Mouse (Mus musculus): Measurements from ENCODE around the gene Prss16. TPM values are rescaled to one million over a fixed set of nuclear protein-coding genes. Genes with fewer than 3 reads are reported as not detected.

Gene Prss16
- polyA plus RNA-seq, 1 experiment from 2014 or later, result 0.26 TPM

DNA sequence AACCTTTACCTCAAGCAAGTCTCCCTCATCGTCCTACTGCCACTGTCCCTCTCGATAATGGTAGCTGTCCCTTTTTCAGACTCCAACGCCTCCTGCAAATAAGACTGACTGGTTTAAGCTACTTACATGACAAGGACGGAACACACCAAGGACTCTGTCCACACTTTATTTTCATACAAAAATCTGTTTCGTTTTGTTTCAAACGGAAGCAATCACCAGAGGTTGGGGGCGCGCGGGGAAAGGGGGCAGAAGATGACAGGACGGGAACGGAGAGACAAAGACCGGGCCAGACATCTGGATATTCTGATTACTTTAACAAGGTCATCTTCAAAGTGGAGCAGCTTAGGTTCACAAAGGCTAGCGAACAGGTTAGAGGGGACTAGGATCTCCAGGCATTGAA lies 4.2 kb upstream of the Prss16 start:
- peaks cover 12% of the 10 kb centered on the region for H3K4me1 ChIP-seq
- 19% methylated on average over 13 of the region's 13 CpGs for WGBS
- peaks cover 85% of the 10 kb centered on the region for H3K27me3 ChIP-seq (ENCODE audit: poor library complexity, severe bottlenecking)
- no peaks in the 10 kb centered on the region for H3K36me3 ChIP-seq (replicated peaks)
- H3K4me3 ChIP-seq, result peak overlapping the region; percentile 36
- H3K9me3 ChIP-seq, result peaks cover 4% of the 10 kb centered on the region; the same call in 1 of the 2 replicates
- H3K27ac ChIP-seq, result no peak overlapping the region
- DNase-seq (ENCODE audit: extremely low spot score, low spot score), result peak; percentile 41

DNA sequence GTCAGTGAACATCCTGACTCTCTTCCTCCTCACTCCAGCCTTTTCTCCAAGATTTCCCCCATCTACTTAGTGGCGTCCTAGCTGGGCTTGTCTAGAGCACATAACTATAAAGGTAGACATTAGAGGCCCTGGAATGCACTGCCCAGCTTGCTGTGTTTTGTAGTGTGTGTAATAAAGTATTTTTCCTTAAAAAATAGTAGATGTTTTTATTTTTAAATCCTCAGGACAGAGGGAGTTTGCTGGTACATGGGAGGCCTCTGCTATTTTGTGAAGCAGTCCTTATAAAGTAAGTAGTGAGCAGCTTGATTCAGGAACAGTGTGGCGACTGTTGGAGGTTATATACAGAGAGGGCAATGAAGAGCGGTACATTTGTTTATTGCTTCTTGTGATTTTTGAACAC lies 835 bp downstream of the Prss16 start:
- Histone ChIP-seq H3K36me3 (replicated peaks) (no peaks in the 10 kb centered on the region), H3K27me3 (ENCODE audit: poor library complexity, severe bottlenecking) (peaks cover 100% of the 10 kb centered on the region), H3K9me3 (no peaks in the 10 kb centered on the region), H3K27ac (no peak overlapping the region), H3K4me3 (no peak overlapping the region), H3K4me1 (peaks cover 22% of the 10 kb centered on the region)
- 76% methylated on average over 3 of the region's 3 CpGs for WGBS
- DNase-seq (ENCODE audit: extremely low spot score, low spot score), result no peak

DNA sequence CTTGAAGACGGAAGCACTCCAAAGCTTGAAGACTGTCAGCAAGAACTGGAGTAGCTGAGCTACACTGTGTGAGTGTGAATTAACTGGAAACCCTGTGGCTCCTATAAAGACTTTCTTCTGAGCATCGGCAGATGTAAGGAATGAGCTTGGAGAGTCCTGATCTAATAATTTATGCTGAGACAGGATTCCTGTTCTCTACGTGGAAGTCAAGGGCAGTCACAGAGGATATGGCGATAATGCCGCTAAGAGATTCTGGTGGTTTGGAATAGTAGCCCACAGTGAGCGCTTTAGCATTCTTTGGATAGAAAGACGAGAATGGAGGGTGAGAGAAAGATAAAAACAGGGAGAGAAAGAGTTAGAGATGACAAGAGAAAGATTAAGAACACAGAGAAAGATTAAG lies 1.7 kb downstream of the Prss16 start:
- Histone ChIP-seq H3K9me3 (no peaks in the 10 kb centered on the region), H3K4me3 (no peak overlapping the region), H3K27me3 (ENCODE audit: poor library complexity, severe bottlenecking) (peaks cover 100% of the 10 kb centered on the region), H3K4me1 (peaks cover 21% of the 10 kb centered on the region), H3K36me3 (replicated peaks) (no peaks in the 10 kb centered on the region), H3K27ac (no peak overlapping the region)
- DNase-seq (ENCODE audit: extremely low spot score, low spot score), result no peak
- 54% methylated on average over 7 of the region's 7 CpGs for WGBS

DNA sequence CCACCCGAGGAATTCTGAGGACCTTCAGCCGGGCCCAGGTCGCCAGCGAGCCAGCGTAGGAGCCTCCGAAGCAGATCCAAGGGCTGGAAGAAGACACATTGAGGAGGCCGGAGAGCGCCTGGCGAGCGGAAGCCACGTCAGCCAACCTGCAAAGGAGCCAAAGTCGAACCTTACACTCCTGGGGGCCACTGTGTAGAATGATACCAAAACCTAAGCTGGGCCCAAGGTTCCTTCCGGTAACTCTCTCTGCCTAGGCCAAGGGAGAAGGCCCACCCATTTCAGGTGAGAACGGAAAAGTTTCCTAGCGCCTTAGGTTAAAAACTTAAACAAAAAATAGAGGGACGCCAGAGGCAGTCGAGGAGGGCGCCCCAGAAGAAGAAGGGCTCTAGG lies 2.4 kb downstream of the Prss16 start:
- no peaks in the 10 kb centered on the region for H3K9me3 ChIP-seq
- 2% methylated on average over 18 of the region's 18 CpGs for WGBS

GRCm38 (mm10) chr13:22006334-22007120 lies 3.0 kb downstream of the Prss16 start:
- DNase-seq (ENCODE audit: extremely low spot score, low spot score), result peak; percentile 72
- Histone ChIP-seq H3K27me3 (ENCODE audit: poor library complexity, severe bottlenecking) (peaks cover 100% of the 10 kb centered on the region), H3K9me3 (no peaks in the 10 kb centered on the region), H3K27ac (no peak overlapping the region), H3K36me3 (replicated peaks) (no peaks in the 10 kb centered on the region), H3K4me1 (peaks cover 21% of the 10 kb centered on the region), H3K4me3 (peak overlapping the region; percentile 66)
- WGBS, result under 1% methylated on average over 38 of the region's 38 CpGs

More for the DNA sequence above, 2.4 kb downstream of the Prss16 start:
- H3K4me3 ChIP-seq, result peak overlapping the region; percentile 66
- H3K36me3 ChIP-seq (replicated peaks), result no peaks in the 10 kb centered on the region
- peaks cover 100% of the 10 kb centered on the region for H3K27me3 ChIP-seq (ENCODE audit: poor library complexity, severe bottlenecking)
- peaks cover 21% of the 10 kb centered on the region for H3K4me1 ChIP-seq
- H3K27ac ChIP-seq, result no peak overlapping the region
- DNase-seq (ENCODE audit: extremely low spot score, low spot score), result no peak

DNA sequence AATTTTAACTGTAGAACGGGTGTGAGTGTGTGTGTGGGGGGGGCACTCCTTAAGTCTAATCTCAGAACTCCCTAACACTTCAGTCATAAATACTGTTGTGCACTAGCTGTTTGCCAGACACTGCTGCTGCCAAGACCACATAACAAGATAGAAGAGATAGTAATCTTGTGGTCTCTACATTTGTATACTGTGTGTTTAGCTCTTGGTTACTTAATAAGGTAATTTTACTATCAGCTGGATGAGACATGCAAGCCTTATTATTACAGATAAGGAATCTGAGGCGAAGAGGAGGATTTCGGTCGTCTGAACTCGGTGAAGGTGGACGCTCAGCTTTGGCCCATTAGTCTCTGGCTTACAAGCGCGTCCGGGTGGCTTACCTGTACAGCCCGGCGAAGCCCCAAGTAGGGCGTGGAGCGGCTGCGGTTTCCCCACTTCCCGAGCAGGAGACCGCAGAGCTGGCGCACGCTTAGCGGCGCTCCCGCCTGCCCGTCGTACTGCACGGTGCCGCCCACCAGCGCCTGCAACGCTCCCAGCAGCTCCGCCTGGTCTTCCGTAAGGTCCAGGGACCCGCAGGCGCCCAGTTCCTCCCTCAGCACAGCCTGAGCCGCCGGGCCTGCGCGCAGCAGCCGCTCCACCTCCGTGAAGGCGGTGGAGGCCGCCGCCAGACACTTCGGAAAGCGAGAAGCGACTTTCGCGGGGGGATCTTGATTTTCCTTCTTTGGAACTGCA lies 3.8 kb downstream of the Prss16 start:
- DNase-seq (ENCODE audit: extremely low spot score, low spot score), result peak; percentile 42
- no peaks in the 10 kb centered on the region for H3K9me3 ChIP-seq
- WGBS, result under 1% methylated on average over 45 of the region's 45 CpGs
- peaks cover 100% of the 10 kb centered on the region for H3K27me3 ChIP-seq (ENCODE audit: poor library complexity, severe bottlenecking)
- H3K27ac ChIP-seq, result no peak overlapping the region
- no peaks in the 10 kb centered on the region for H3K36me3 ChIP-seq (replicated peaks)
- H3K4me1 ChIP-seq, result peaks cover 21% of the 10 kb centered on the region
- peak overlapping the region; percentile 66 for H3K4me3 ChIP-seq

GRCm38 (mm10) chr13:22001823-22002222 lies 7.7 kb downstream of the Prss16 start:
- 23% methylated on average over 5 of the region's 5 CpGs for WGBS
- no peak for DNase-seq (ENCODE audit: extremely low spot score, low spot score)

DNA sequence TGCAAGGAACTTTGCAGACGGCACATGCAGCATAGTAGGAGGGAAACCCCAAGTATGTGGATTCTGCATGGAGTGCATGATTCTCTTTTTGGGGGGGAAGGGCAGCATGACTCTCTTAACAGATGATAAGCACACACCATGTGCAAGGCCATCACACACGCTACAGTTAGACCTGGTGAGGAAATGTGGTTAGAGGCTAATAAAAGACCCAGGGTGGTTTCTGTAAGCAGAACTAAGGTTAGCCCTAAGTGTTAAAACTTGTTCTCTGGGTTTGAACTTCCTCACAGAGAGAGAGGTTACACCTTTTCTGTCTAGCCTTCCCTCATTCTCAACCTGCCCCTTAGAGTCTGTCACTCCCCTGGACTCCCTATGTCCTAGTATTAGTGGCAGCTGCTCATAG lies 8.2 kb downstream of the Prss16 start:
- Histone ChIP-seq H3K36me3 (replicated peaks) (no peaks in the 10 kb centered on the region), H3K4me3 (no peak overlapping the region), H3K27ac (no peak overlapping the region), H3K27me3 (ENCODE audit: poor library complexity, severe bottlenecking) (peaks cover 100% of the 10 kb centered on the region), H3K4me1 (peaks cover 27% of the 10 kb centered on the region), H3K9me3 (no peaks in the 10 kb centered on the region)
- DNase-seq (ENCODE audit: extremely low spot score, low spot score), result no peak
- 56% methylated on average over 2 of the region's 2 CpGs for WGBS

More at GRCm38 (mm10) chr13:22001823-22002222, 7.7 kb downstream of the Prss16 start:
- no peak overlapping the region for H3K4me3 ChIP-seq
- H3K27me3 ChIP-seq (ENCODE audit: poor library complexity, severe bottlenecking), result peaks cover 100% of the 10 kb centered on the region
- H3K36me3 ChIP-seq (replicated peaks), result no peaks in the 10 kb centered on the region
- no peaks in the 10 kb centered on the region for H3K9me3 ChIP-seq
- peaks cover 28% of the 10 kb centered on the region for H3K4me1 ChIP-seq
- no peak overlapping the region for H3K27ac ChIP-seq

- no peaks in the 10 kb centered on the region for H3K36me3 ChIP-seq (replicated peaks)
- WGBS, result 40% methylated on average over 4 of the region's 4 CpGs
- no peak for DNase-seq (ENCODE audit: extremely low spot score, low spot score)
- H3K27me3 ChIP-seq (ENCODE audit: poor library complexity, severe bottlenecking), result peaks cover 90% of the 10 kb centered on the region
- no peak overlapping the region for H3K27ac ChIP-seq
- H3K4me3 ChIP-seq, result no peak overlapping the region
- H3K4me1 ChIP-seq, result peaks cover 37% of the 10 kb centered on the region
- H3K9me3 ChIP-seq, result no peaks in the 10 kb centered on the region
These were observed 10.4 kb downstream of the Prss16 start for GRCm38 (mm10) chr13:21999147-21999546.

DNA sequence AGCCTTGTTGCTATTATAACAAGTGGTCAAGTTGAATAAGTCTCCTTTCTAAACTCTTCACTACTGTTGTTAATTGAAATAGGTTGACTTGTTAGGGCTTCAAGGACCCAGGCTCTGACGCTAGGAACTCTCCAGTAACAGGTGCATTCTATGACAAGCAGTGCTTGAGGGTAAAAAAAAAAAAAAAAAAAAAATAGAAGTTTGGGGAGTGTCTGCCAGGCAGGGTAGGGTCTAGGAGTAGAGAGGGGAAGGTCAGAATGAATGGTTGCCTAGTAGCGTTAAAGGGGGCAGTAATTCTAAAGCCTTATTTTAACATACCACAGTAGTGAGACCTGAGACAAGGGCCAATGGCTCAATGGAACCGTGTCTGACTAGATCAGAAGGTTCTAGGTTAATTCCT lies 11.1 kb downstream of the Prss16 start:
- peaks cover 87% of the 10 kb centered on the region for H3K27me3 ChIP-seq (ENCODE audit: poor library complexity, severe bottlenecking)
- no peaks in the 10 kb centered on the region for H3K9me3 ChIP-seq
- H3K27ac ChIP-seq, result no peak overlapping the region
- peaks cover 37% of the 10 kb centered on the region for H3K4me1 ChIP-seq
- DNase-seq (ENCODE audit: extremely low spot score, low spot score), result no peak
- H3K4me3 ChIP-seq, result no peak overlapping the region
- H3K36me3 ChIP-seq (replicated peaks), result no peaks in the 10 kb centered on the region
- 22% methylated on average over 3 of the region's 3 CpGs for WGBS

- 4% methylated on average over 4 of the region's 4 CpGs for WGBS
- no peaks in the 10 kb centered on the region for H3K36me3 ChIP-seq (replicated peaks)
- H3K27me3 ChIP-seq (ENCODE audit: poor library complexity, severe bottlenecking), result peaks cover 84% of the 10 kb centered on the region
- no peak overlapping the region for H3K27ac ChIP-seq
- peaks cover 37% of the 10 kb centered on the region for H3K4me1 ChIP-seq
- H3K4me3 ChIP-seq, result peak overlapping the region; percentile 58
- H3K9me3 ChIP-seq, result no peaks in the 10 kb centered on the region
- DNase-seq (ENCODE audit: extremely low spot score, low spot score), result no peak
These were observed 11.7 kb downstream of the Prss16 start for GRCm38 (mm10) chr13:21997821-21998220.

DNA sequence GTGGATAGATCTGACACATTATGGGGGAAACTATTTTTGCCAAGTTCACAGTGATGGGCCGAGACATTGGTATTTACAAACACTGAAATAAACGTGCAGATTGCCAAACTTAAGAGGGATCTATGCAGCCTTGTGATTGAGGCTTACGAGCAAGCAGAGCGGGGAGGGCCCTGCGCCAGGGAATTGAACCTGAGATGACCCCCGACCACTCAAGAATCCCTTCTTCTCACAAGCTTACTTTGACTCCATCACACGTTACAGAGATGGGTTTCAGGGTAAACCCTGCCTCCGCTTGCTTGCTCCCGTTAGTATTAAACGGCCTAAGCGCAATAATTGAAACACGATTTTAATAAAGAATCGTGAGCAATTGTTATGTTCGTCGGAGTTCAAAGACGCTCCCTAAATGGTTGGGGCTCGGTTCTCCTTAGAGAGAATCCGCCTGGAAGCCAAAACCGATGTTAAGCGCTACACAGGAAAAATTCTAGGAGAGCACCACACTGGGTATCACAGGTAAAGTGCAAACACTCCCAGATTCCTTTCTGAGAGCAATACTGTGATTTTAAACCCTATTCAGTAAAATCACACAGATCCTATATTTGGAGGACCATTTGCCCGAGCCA lies 12.2 kb downstream of the Prss16 start:
- DNase-seq (ENCODE audit: extremely low spot score, low spot score), result no peak
- peaks cover 82% of the 10 kb centered on the region for H3K27me3 ChIP-seq (ENCODE audit: poor library complexity, severe bottlenecking)
- WGBS, result under 1% methylated on average over 21 of the region's 21 CpGs

GRCm38 (mm10) chr13:21996840-21997185 lies 12.7 kb downstream of the Prss16 start:
- peaks cover 37% of the 10 kb centered on the region for H3K4me1 ChIP-seq
- peak; percentile 44 for DNase-seq (ENCODE audit: extremely low spot score, low spot score)
- H3K36me3 ChIP-seq (replicated peaks), result no peaks in the 10 kb centered on the region
- 0% methylated on average over 13 of the region's 13 CpGs for whole genome bisulfite sequencing
- H3K9me3 ChIP-seq, result no peaks in the 10 kb centered on the region
- H3K27ac ChIP-seq, result no peak overlapping the region
- H3K27me3 ChIP-seq (ENCODE audit: poor library complexity, severe bottlenecking), result peaks cover 77% of the 10 kb centered on the region
- peak overlapping the region; percentile 58 for H3K4me3 ChIP-seq

More for the DNA sequence above, 12.2 kb downstream of the Prss16 start:
- H3K27ac ChIP-seq, result no peak overlapping the region
- peaks cover 37% of the 10 kb centered on the region for H3K4me1 ChIP-seq
- peak overlapping the region; percentile 58 for H3K4me3 ChIP-seq
- no peaks in the 10 kb centered on the region for H3K36me3 ChIP-seq (replicated peaks)
- H3K9me3 ChIP-seq, result no peaks in the 10 kb centered on the region
